Mouse (Mus musculus) midbrain, embryonic 13.5 days (tissue): ENCODE measurements at regions not wholly inside any gene's neighbourhood (a gene's known extent, or its start where the extent isn't known, plus 50 kb on each side); places are given as distances from the start of the nearest gene placed in this dataset.

Experiments
- ATAC-seq: fragments of 200-750 bp; cut with Nextera tagmentation; 2 replicates; pipeline ENCODE4 v1.8.0; 2017; ENCODE audit warnings: mild to moderate bottlenecking, moderate TSS enrichment, moderate library complexity
- H3K27ac ChIP-seq: fragments of 300-500 bp; sonication (generic); 2 replicates; pipeline ENCODE4 v1.5.1; 2015; ENCODE audit warnings: inconsistent platforms, mild to moderate bottlenecking, moderate library complexity
- H3K27me3 ChIP-seq: fragments of 300-500 bp; sonication (generic); 2 replicates; pipeline ENCODE4 v1.6.1; 2015; ENCODE audit warnings: mild to moderate bottlenecking, inconsistent platforms
- H3K36me3 ChIP-seq: fragments of 300-500 bp; sonication (generic); 2 replicates; pipeline ENCODE4 v1.6.1; 2015; ENCODE audit warnings: mild to moderate bottlenecking, inconsistent platforms
- H3K4me1 ChIP-seq: fragments of 300-500 bp; sonication (generic); replicated peaks from 2 replicates; pipeline ENCODE4 v1.6.1; 2015; ENCODE audit warnings: inconsistent platforms
- H3K4me2 ChIP-seq: fragments of 300-500 bp; sonication (generic); replicated peaks from 2 replicates; pipeline ENCODE4 v1.6.1; 2015; ENCODE audit warnings: moderate library complexity, mild to moderate bottlenecking, inconsistent platforms
- H3K4me3 ChIP-seq: fragments of 300-500 bp; sonication (generic); replicated peaks from 2 replicates; pipeline ENCODE4 v1.5.1; 2015; ENCODE audit warnings: mild to moderate bottlenecking, inconsistent platforms
- H3K9ac ChIP-seq: fragments of 300-500 bp; sonication (generic); replicated peaks from 2 replicates; pipeline ENCODE4 v1.6.1; 2015; ENCODE audit warnings: mild to moderate bottlenecking, inconsistent platforms
- H3K9me3 ChIP-seq: fragments of 300-500 bp; sonication (generic); 2 replicates; pipeline ENCODE4 v1.6.1; 2016; ENCODE audit warnings: mild to moderate bottlenecking, inconsistent platforms
- WGBS: fragments of 180-500 bp; shearing (Covaris S2); methylation state at CpG from one replicate; pipeline ENCODE4 v1.1.7; 2015; 5-methylcytosine and 5-hydroxymethylcytosine counted together

- Histone ChIP-seq H3K9me3 (no peaks in the 10 kb centered on the region), H3K4me1 (peaks cover 47% of the 10 kb centered on the region), H3K4me3 (no peak overlapping the region), H3K36me3 (no peaks in the 10 kb centered on the region), H3K27me3 (no peaks in the 10 kb centered on the region), H3K27ac (peak overlapping the region; percentile 32; the same call in 1 of the 2 replicates), H3K4me2 (no peak overlapping the region), H3K9ac (no peak overlapping the region)
- 0 out of 2 replicates have a peak, but pooled peaks have one; percentile 11 for ATAC-seq
- WGBS: 27% methylated on average over 8 of the region's 8 CpGs
Measured at GRCm38 (mm10) chr9:49962561-49963071, 163.9 kb upstream of the Ncam1 start.

GRCm38 (mm10) chr9:49961965-49962364 is 163.2 kb upstream of the Ncam1 start:
- WGBS: 16% methylated on average over 3 of the region's 3 CpGs
- Histone ChIP-seq H3K9me3 (no peaks in the 10 kb centered on the region), H3K4me1 (peaks cover 47% of the 10 kb centered on the region), H3K36me3 (no peaks in the 10 kb centered on the region), H3K4me3 (no peak overlapping the region), H3K4me2 (no peak overlapping the region), H3K27ac (no peak overlapping the region), H3K27me3 (no peaks in the 10 kb centered on the region), H3K9ac (no peak overlapping the region)
- ATAC-seq: no peak

DNA sequence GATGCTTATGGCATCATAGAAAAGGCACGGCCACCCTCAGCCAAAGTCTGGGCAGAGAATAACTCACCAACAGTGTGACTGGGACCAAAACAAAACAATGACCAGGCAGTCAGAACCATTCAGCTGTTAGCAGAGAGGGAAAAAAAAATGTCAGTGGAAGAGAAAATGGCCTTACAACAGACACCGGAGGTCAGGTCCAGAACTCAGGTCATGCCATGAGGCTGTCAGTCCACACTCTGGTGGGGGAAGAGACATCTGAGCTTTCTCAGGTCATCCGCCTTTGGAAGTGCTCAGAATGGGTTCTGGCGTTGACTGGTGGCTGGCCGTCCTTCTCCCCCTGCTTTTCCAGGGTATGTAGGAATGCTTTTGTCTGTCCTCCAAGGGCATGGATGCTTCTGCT is 162.6 kb upstream of the Ncam1 start:
- Histone ChIP-seq H3K4me3 (no peak overlapping the region), H3K36me3 (no peaks in the 10 kb centered on the region), H3K27me3 (no peaks in the 10 kb centered on the region), H3K4me1 (peaks cover 47% of the 10 kb centered on the region), H3K27ac (no peak overlapping the region), H3K9me3 (no peaks in the 10 kb centered on the region), H3K4me2 (no peak overlapping the region), H3K9ac (no peak overlapping the region)
- WGBS: 54% methylated on average over 5 of the region's 5 CpGs
- no peak for ATAC-seq

DNA sequence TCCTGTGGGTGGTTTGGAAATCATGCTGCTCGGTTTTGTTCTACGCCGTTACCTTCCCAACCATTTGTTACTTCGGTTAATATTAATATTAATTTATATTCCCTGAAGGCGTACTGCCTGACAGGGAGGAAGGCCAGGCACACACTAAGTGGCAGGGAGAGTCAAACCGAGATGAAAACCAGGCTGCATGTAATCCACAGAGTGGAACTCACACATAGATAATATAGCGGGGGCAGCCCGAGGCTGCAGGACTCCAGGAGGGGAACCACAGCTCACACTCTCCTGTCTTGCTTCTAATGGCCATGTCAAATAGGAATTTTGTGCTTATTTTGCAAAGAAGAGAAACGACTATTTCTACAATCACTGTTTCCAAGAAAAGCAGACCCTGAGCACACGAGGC is 161.3 kb upstream of the Ncam1 start:
- Histone ChIP-seq H3K36me3 (no peaks in the 10 kb centered on the region), H3K4me3 (no peak overlapping the region), H3K4me2 (no peak overlapping the region), H3K9me3 (no peaks in the 10 kb centered on the region), H3K27me3 (no peaks in the 10 kb centered on the region), H3K9ac (no peak overlapping the region), H3K27ac (no peak overlapping the region), H3K4me1 (peaks cover 47% of the 10 kb centered on the region)
- WGBS: 51% methylated on average over 10 of the region's 10 CpGs
- ATAC-seq: 0 out of 2 replicates have a peak, but pooled peaks have one; percentile 45

DNA sequence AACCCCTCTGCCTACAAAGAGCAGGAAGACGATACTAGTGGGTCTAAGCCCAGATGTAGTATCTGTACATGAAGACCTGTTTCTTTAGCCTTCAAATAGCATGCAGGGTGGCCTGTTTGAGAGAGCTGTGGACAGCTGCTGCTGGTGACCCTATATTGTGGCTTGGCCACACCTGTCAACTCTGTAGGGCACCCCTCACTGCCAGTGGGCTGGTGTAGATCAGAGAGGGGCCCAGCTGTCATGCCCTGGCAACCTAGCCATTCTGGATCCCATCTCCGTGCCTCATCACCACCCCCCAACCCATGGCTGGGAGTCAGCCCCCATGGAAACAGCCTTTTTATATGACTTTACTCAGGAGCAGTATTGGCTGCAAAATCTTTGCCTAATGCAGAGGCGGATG is 160.2 kb upstream of the Ncam1 start:
- no peak overlapping the region for H3K9ac ChIP-seq
- H3K4me1 ChIP-seq: peaks cover 52% of the 10 kb centered on the region
- no peaks in the 10 kb centered on the region for H3K36me3 ChIP-seq
- no peak overlapping the region for H3K4me2 ChIP-seq
- no peaks in the 10 kb centered on the region for H3K27me3 ChIP-seq
- no peak overlapping the region for H3K27ac ChIP-seq
- no peak overlapping the region for H3K4me3 ChIP-seq
- no peaks in the 10 kb centered on the region for H3K9me3 ChIP-seq
- no peak for ATAC-seq
- WGBS: 76% methylated on average over 3 of the region's 3 CpGs

- no peaks in the 10 kb centered on the region for H3K9me3 ChIP-seq
- no peak overlapping the region for H3K9ac ChIP-seq
- no peak overlapping the region for H3K4me2 ChIP-seq
- peaks cover 12% of the 10 kb centered on the region for H3K4me1 ChIP-seq
- WGBS: 42% methylated on average over 3 of the region's 3 CpGs
- ATAC-seq: no peak
- H3K27me3 ChIP-seq: no peaks in the 10 kb centered on the region
- H3K27ac ChIP-seq: no peak overlapping the region
- no peaks in the 10 kb centered on the region for H3K36me3 ChIP-seq
- H3K4me3 ChIP-seq: no peak overlapping the region
Measured at GRCm38 (mm10) chr9:49954601-49955000, 155.9 kb upstream of the Ncam1 start.

GRCm38 (mm10) chr9:49950321-49950720 is 151.6 kb upstream of the Ncam1 start:
- no peaks in the 10 kb centered on the region for H3K9me3 ChIP-seq
- H3K36me3 ChIP-seq: no peaks in the 10 kb centered on the region
- no peak for ATAC-seq
- 0 out of 2 replicates have a peak, but pooled peaks cover 5% of the 10 kb centered on the region for H3K4me1 ChIP-seq
- H3K4me2 ChIP-seq: no peak overlapping the region
- no peak overlapping the region for H3K27ac ChIP-seq
- H3K4me3 ChIP-seq: no peak overlapping the region
- H3K9ac ChIP-seq: no peak overlapping the region
- H3K27me3 ChIP-seq: no peaks in the 10 kb centered on the region
- 62% methylated on average over 5 of the region's 5 CpGs for WGBS

DNA sequence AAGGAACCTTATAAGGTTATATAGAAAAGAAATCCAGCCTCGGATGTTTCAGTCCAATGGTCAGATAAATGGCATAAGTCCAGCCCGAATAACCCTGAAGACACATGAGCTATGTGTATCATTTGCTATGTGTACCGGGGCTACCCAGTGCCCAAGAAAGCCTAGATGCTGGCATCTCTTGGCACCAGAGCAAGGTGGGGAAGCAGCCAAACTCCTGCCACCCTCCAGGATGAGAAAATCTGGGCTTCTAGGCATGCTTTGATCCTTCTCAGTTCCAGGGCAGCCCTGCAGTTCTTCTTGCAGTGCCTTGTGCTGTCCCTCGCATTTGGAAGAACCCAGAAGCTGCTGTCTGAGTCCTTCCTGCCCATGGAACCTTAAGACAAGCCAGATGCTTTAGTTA is 149.8 kb upstream of the Ncam1 start:
- no peak overlapping the region for H3K4me3 ChIP-seq
- no peaks in the 10 kb centered on the region for H3K27me3 ChIP-seq
- no peak overlapping the region for H3K4me2 ChIP-seq
- H3K36me3 ChIP-seq: no peaks in the 10 kb centered on the region
- ATAC-seq: no peak
- no peak overlapping the region for H3K9ac ChIP-seq
- no peaks in the 10 kb centered on the region for H3K4me1 ChIP-seq
- 94% methylated on average over 4 of the region's 4 CpGs for WGBS
- no peaks in the 10 kb centered on the region for H3K9me3 ChIP-seq
- no peak overlapping the region for H3K27ac ChIP-seq

- Histone ChIP-seq H3K4me1 (no peaks in the 10 kb centered on the region), H3K4me3 (no peak overlapping the region), H3K9ac (no peak overlapping the region), H3K4me2 (no peak overlapping the region), H3K36me3 (no peaks in the 10 kb centered on the region), H3K27ac (no peak overlapping the region), H3K9me3 (no peaks in the 10 kb centered on the region), H3K27me3 (no peaks in the 10 kb centered on the region)
- no peak for ATAC-seq
- 84% methylated on average over 2 of the region's 2 CpGs for WGBS
Measured at GRCm38 (mm10) chr9:49946857-49947256, 148.1 kb upstream of the Ncam1 start.

DNA sequence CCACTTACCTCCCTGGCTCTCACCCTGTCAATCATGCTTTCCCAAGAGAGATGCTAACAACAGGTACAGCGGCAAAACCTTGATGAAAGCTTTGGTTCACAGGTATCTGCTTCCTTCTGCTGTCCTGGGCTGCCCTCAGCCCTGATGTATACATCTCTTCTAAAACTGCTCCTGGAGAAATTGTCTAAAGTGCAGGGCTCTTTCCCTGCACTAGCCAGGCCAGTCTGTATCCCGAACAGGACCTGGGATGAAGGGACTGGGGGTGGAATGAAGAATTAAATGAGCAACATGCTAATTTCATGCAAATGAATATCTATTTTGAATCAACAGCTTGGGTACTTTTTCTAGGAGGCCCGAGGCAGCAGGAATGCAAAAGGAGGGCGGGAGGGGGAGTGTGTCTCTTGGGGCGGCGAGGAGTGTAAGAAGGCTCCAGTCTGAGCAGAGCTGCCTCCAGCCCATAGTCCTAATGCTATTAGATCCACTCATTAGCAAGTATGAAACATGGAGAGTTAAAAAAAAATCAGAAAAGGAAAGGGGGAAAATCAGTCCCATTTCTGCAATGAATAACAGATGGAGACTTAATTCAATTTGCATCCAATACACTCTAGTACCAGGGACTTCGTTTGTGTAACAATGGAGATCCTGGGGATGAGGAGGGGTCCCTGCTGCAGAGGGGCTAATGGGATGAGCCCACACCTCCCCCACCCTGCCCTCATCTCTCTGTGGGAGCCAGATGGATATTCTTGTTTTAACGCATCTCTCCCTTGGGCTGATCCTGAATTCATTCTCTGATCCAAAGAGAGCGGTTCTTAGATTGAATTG is 137.0 kb upstream of the Ncam1 start:
- peak overlapping the region; percentile 54 for H3K27ac ChIP-seq
- H3K27me3 ChIP-seq: no peaks in the 10 kb centered on the region
- no peak overlapping the region for H3K9ac ChIP-seq
- H3K4me2 ChIP-seq: peak overlapping the region; percentile 25
- peak; percentile 95 for ATAC-seq
- no peak overlapping the region for H3K4me3 ChIP-seq
- H3K36me3 ChIP-seq: no peaks in the 10 kb centered on the region
- H3K4me1 ChIP-seq: peaks cover 22% of the 10 kb centered on the region
- no peaks in the 10 kb centered on the region for H3K9me3 ChIP-seq
- 3% methylated on average over 9 of the region's 9 CpGs for WGBS

GRCm38 (mm10) chr9:49928041-49928656 is 129.4 kb upstream of the Ncam1 start:
- H3K4me1 ChIP-seq: peaks cover 7% of the 10 kb centered on the region; the same call in 1 of the 2 replicates
- no peak overlapping the region for H3K9ac ChIP-seq
- WGBS: 63% methylated on average over 3 of the region's 3 CpGs
- no peaks in the 10 kb centered on the region for H3K27me3 ChIP-seq
- no peak for ATAC-seq
- no peaks in the 10 kb centered on the region for H3K9me3 ChIP-seq
- no peak overlapping the region for H3K4me3 ChIP-seq
- H3K4me2 ChIP-seq: no peak overlapping the region
- no peaks in the 10 kb centered on the region for H3K36me3 ChIP-seq
- no peak overlapping the region for H3K27ac ChIP-seq

- no peak overlapping the region for H3K9ac ChIP-seq
- ATAC-seq: no peak
- no peak overlapping the region for H3K4me2 ChIP-seq
- WGBS: 74% methylated on average over 1 of the region's 1 CpGs
- H3K27me3 ChIP-seq: no peaks in the 10 kb centered on the region
- H3K27ac ChIP-seq: no peak overlapping the region
- no peaks in the 10 kb centered on the region for H3K9me3 ChIP-seq
- peaks cover 13% of the 10 kb centered on the region for H3K4me1 ChIP-seq
- no peak overlapping the region for H3K4me3 ChIP-seq
- no peaks in the 10 kb centered on the region for H3K36me3 ChIP-seq
Measured at GRCm38 (mm10) chr9:49927281-49927680, 128.6 kb upstream of the Ncam1 start.
